Mouse (Mus musculus) midbrain, postnatal 0 days (tissue): ENCODE results near the gene Fam114a1. TPM values are rescaled to one million over a fixed set of nuclear protein-coding genes. Genes with fewer than 3 reads are reported as not detected.

Experiments used
- ATAC-seq: fragments of 200-750 bp; cut with Nextera tagmentation; 2 replicates; pipeline ENCODE4 v1.8.0; 2017; ENCODE audit warnings: moderate number of reproducible peaks, mild to moderate bottlenecking, moderate TSS enrichment, moderate library complexity; ENCODE audit not compliant: low FRiP score
- DNase-seq: peaks from one replicate; pipeline ENCODE4 v3.0.0-alpha.2; 2015; ENCODE audit warnings: low spot score
- H3K27ac ChIP-seq: fragments of 300-500 bp; sonication (generic); 2 replicates; pipeline ENCODE4 v1.5.1; 2014; ENCODE audit warnings: low read depth, mild to moderate bottlenecking, low read length, mixed read lengths
- H3K27me3 ChIP-seq: fragments of 300-500 bp; sonication (generic); 2 replicates; pipeline ENCODE4 v1.6.1; 2014; ENCODE audit warnings: low read length, control low read depth, mixed read lengths; ENCODE audit not compliant: insufficient read depth
- H3K36me3 ChIP-seq: fragments of 300-500 bp; sonication (generic); 2 replicates; pipeline ENCODE4 v1.6.1; 2014; ENCODE audit warnings: low read length, control low read depth, mixed read lengths; ENCODE audit not compliant: insufficient read depth
- H3K4me1 ChIP-seq: fragments of 300-500 bp; sonication (generic); 2 replicates; pipeline ENCODE4 v1.6.1; 2014; ENCODE audit warnings: mild to moderate bottlenecking, control low read depth, antibody characterized with exemption, low read length, mixed read lengths; ENCODE audit not compliant: insufficient read depth
- H3K4me2 ChIP-seq: fragments of 300-500 bp; sonication (generic); 2 replicates; pipeline ENCODE4 v1.6.1; 2014; ENCODE audit warnings: low read depth, mild to moderate bottlenecking, low read length, mixed read lengths; ENCODE audit not compliant: poor library complexity, severe bottlenecking
- H3K4me3 ChIP-seq: fragments of 300-500 bp; sonication (generic); 2 replicates; pipeline ENCODE4 v1.5.1; 2014; ENCODE audit warnings: low read depth, mild to moderate bottlenecking, low read length, moderate library complexity
- H3K9ac ChIP-seq: fragments of 300-500 bp; sonication (generic); replicated peaks from 2 replicates; pipeline ENCODE4 v1.6.1; 2014; ENCODE audit warnings: mild to moderate bottlenecking, low read length, moderate library complexity, mixed read lengths; ENCODE audit not compliant: poor library complexity, severe bottlenecking
- H3K9me3 ChIP-seq: fragments of 300-500 bp; sonication (generic); 2 replicates; pipeline ENCODE4 v1.6.1; 2016; ENCODE audit warnings: low read length, control low read depth
- CTCF ChIP-seq: IDR thresholded peaks from 2 replicates; pipeline ENCODE4 v1.5.1; 2016; ENCODE audit warnings: antibody characterized with exemption, mild to moderate bottlenecking
- WGBS: fragments of 180-500 bp; shearing (Covaris S2); extraction: QIAGEN DNeasy Blood & Tissue Kit; methylation state at CpG from one replicate; pipeline ENCODE4 v1.1.7; 2014; 5-methylcytosine and 5-hydroxymethylcytosine counted together
- polyA plus RNA-seq: library from polyadenylated mRNA; unstranded; fragments of >200 nt; fragmentation: Nextera tagmentation; extraction: Ambion mirVana; gene quantifications from 2 replicates; pipeline ENCODE4 v1.2.1, GENCODE M21; 2015
- total RNA-seq: library from RNA; depleted of rRNA; stranded (reverse); fragments of >200 nt; gene quantifications from 2 replicates; pipeline ENCODE4 v1.2.3, GENCODE M21; 2014

The Fam114a1 gene
- total and polyA plus RNA-seq, 2 experiments from 2014 or later, result 2.5 to 5.0 TPM

DNA sequence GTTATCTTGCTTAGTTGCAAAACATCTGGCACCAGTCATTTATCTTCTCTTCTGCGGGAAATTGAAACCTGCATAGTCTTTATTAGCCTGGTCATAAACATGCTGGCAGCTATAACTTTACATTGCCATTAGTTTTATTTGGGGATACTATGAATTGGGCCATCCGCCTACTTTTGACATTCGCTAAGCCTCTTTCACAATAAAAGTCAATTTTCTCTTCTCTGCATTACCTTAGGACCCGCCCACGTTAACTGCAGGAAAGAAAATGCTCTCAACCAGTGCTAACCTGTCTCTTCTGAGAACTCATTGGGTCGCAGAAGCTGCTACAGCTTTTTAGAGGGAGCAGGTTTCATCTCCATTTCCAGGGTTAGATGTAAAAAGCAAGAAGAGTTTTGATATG lies 98.3 kb downstream of the Fam114a1 start:
- no peaks in the 10 kb centered on the region for H3K27me3 ChIP-seq
- no peak overlapping the region for H3K4me2 ChIP-seq
- no peak for ATAC-seq
- no peak overlapping the region for H3K9ac ChIP-seq
- H3K4me1 ChIP-seq, result no peaks in the 10 kb centered on the region
- no peak for DNase-seq
- TF ChIP-seq CTCF, result no peak
- H3K36me3 ChIP-seq, result no peaks in the 10 kb centered on the region
- no peak overlapping the region for H3K27ac ChIP-seq
- no peaks in the 10 kb centered on the region for H3K9me3 ChIP-seq
- H3K4me3 ChIP-seq, result no peak overlapping the region
- WGBS, result 91% methylated on average over 6 of the region's 6 CpGs

DNA sequence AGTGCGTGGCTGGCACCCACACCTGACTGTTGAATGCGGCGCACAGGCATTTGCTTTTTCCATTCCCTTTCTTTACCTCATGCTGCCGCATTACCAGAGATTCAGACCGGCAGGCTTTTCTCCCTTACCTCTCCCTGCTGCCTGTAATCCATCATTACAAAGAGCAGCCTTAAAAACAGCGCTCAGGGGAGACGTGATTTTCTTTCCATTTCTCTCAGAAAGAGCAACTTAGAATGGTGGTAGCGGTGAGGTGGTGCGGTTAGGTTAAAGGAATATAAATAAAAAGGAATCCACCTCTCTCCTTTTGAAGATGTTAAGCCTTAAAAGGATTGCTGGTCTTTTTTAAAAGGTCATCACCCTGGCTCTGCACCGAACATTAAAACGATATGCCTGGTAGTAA lies 100.0 kb downstream of the Fam114a1 start:
- peak overlapping the region; percentile 38; the same call in 1 of the 2 replicates for H3K27ac ChIP-seq
- TF ChIP-seq CTCF, result no peak
- ATAC-seq (no peak), DNase-seq (no peak)
- H3K27me3 ChIP-seq, result no peaks in the 10 kb centered on the region
- H3K9ac ChIP-seq, result no peak overlapping the region
- no peaks in the 10 kb centered on the region for H3K9me3 ChIP-seq
- no peak overlapping the region for H3K4me2 ChIP-seq
- H3K4me1 ChIP-seq, result no peaks in the 10 kb centered on the region
- H3K36me3 ChIP-seq, result no peaks in the 10 kb centered on the region
- H3K4me3 ChIP-seq, result no peak overlapping the region
- WGBS, result 45% methylated on average over 11 of the region's 11 CpGs

- no peak for TF ChIP-seq CTCF
- WGBS, result 13% methylated on average over 6 of the region's 6 CpGs
- no peak overlapping the region for H3K4me2 ChIP-seq
- no peak overlapping the region for H3K27ac ChIP-seq
- H3K4me1 ChIP-seq, result no peaks in the 10 kb centered on the region
- H3K27me3 ChIP-seq, result no peaks in the 10 kb centered on the region
- H3K9me3 ChIP-seq, result no peaks in the 10 kb centered on the region
- H3K4me3 ChIP-seq, result no peak overlapping the region
- H3K9ac ChIP-seq, result no peak overlapping the region
- DNase-seq (peak; percentile 32), ATAC-seq (peak; percentile 60)
- no peaks in the 10 kb centered on the region for H3K36me3 ChIP-seq
Observed at GRCm38 (mm10) chr5:65071689-65072118, 101.8 kb downstream of the Fam114a1 start.

- DNase-seq, result no peak
- no peak overlapping the region for H3K4me3 ChIP-seq
- WGBS, result 71% methylated on average over 4 of the region's 4 CpGs
- no peak overlapping the region for H3K9ac ChIP-seq
- H3K36me3 ChIP-seq, result no peaks in the 10 kb centered on the region
- TF ChIP-seq CTCF, result no peak
- no peaks in the 10 kb centered on the region for H3K4me1 ChIP-seq
- H3K27ac ChIP-seq, result no peak overlapping the region
- H3K27me3 ChIP-seq, result no peaks in the 10 kb centered on the region
- H3K4me2 ChIP-seq, result no peak overlapping the region
- H3K9me3 ChIP-seq, result no peaks in the 10 kb centered on the region
- ATAC-seq, result no peak
Observed at GRCm38 (mm10) chr5:65073247-65073646, 103.4 kb downstream of the Fam114a1 start.

GRCm38 (mm10) chr5:65074693-65075092 lies 104.8 kb downstream of the Fam114a1 start:
- peak; percentile 8; the same call in 1 of the 2 replicates for TF ChIP-seq CTCF
- ATAC-seq (no peak), DNase-seq (no peak)
- H3K4me3 ChIP-seq, result no peak overlapping the region
- no peak overlapping the region for H3K27ac ChIP-seq
- H3K4me2 ChIP-seq, result no peak overlapping the region
- no peaks in the 10 kb centered on the region for H3K36me3 ChIP-seq
- 67% methylated on average over 7 of the region's 7 CpGs for WGBS
- H3K27me3 ChIP-seq, result no peaks in the 10 kb centered on the region
- no peaks in the 10 kb centered on the region for H3K4me1 ChIP-seq
- no peaks in the 10 kb centered on the region for H3K9me3 ChIP-seq
- no peak overlapping the region for H3K9ac ChIP-seq

GRCm38 (mm10) chr5:65076087-65076486 lies 106.2 kb downstream of the Fam114a1 start:
- WGBS, result 82% methylated on average over 2 of the region's 2 CpGs
- H3K9me3 ChIP-seq, result no peaks in the 10 kb centered on the region
- no peak overlapping the region for H3K27ac ChIP-seq
- H3K4me3 ChIP-seq, result no peak overlapping the region
- no peaks in the 10 kb centered on the region for H3K4me1 ChIP-seq
- TF ChIP-seq CTCF, result peak; percentile 38
- no peaks in the 10 kb centered on the region for H3K27me3 ChIP-seq
- H3K36me3 ChIP-seq, result no peaks in the 10 kb centered on the region
- no peak overlapping the region for H3K4me2 ChIP-seq
- ATAC-seq, result no peak
- no peak overlapping the region for H3K9ac ChIP-seq
- no peak for DNase-seq
